In genomic region chr7:35025409-35026275, GRCm38 (mm10) we compare ENCODE assay signal across 8 mouse cellular contexts. TPM values are rescaled to one million over a fixed set of nuclear protein-coding genes. Genes with fewer than 3 reads are reported as not detected.
DNase-seq lines count a peak whose midpoint lies in the region; ATAC-seq and TF ChIP-seq lines count a peak whose summit lies in the region.

No protein-coding gene starts in this region.

- no peaks in the 10 kb centered on the region for H3K9me3 ChIP-seq in kidney, embryonic 15.5 days (replicated peaks)
- H3K9me3 ChIP-seq in limb, embryonic 12.5 days = no peaks in the 10 kb centered on the region
- no peaks in the 10 kb centered on the region for H3K9me3 ChIP-seq in midbrain, embryonic 14.5 days (ENCODE audit: control insufficient read depth, low read length)

- H3K4me3 ChIP-seq in kidney, embryonic 15.5 days (replicated peaks) = no peak overlapping the region
- no peak overlapping the region for H3K4me3 ChIP-seq in kidney, adult 2 months (ENCODE audit: insufficient read depth, low read depth, low read length)
- no peak overlapping the region for H3K4me3 ChIP-seq in limb, embryonic 12.5 days (replicated peaks)
- H3K4me3 ChIP-seq in midbrain, embryonic 14.5 days (replicated peaks; ENCODE audit: low read depth, low read length) = no peak overlapping the region

- H3K4me2 ChIP-seq in kidney, embryonic 15.5 days = no peak overlapping the region
- no peak overlapping the region for H3K4me2 ChIP-seq in limb, embryonic 12.5 days
- no peak overlapping the region for H3K4me2 ChIP-seq in midbrain, embryonic 14.5 days (ENCODE audit: low read length)

- H3K9ac ChIP-seq in kidney, embryonic 15.5 days = no peak overlapping the region
- no peak overlapping the region for H3K9ac ChIP-seq in limb, embryonic 12.5 days (replicated peaks)
- no peak overlapping the region for H3K9ac ChIP-seq in midbrain, embryonic 14.5 days (replicated peaks; ENCODE audit: low read length)

- peaks cover 29% of the 10 kb centered on the region; the same call in 1 of the 2 replicates for H3K36me3 ChIP-seq in kidney, embryonic 15.5 days
- H3K36me3 ChIP-seq in kidney, adult 2 months (ENCODE audit: control insufficient read depth, insufficient read depth, low read length) = no peaks in the 10 kb centered on the region; the same call in 1 of the 2 replicates
- H3K36me3 ChIP-seq in limb, embryonic 12.5 days = peaks cover 35% of the 10 kb centered on the region
- H3K36me3 ChIP-seq in midbrain, embryonic 14.5 days (ENCODE audit: control insufficient read depth, insufficient read depth, low read length) = no peaks in the 10 kb centered on the region

- H3K4me1 ChIP-seq in kidney, embryonic 15.5 days = no peaks in the 10 kb centered on the region
- H3K4me1 ChIP-seq in kidney, adult 2 months (ENCODE audit: control insufficient read depth, insufficient read depth, low read length) = no peaks in the 10 kb centered on the region
- H3K4me1 ChIP-seq in limb, embryonic 12.5 days (replicated peaks) = peaks cover 4% of the 10 kb centered on the region; the same call in 1 of the 2 replicates
- H3K4me1 ChIP-seq in midbrain, embryonic 14.5 days (ENCODE audit: control insufficient read depth, insufficient read depth, low read length) = no peaks in the 10 kb centered on the region

- 44% methylated on average over 5 of the region's 5 CpGs for WGBS in kidney, embryonic 15.5 days
- WGBS in kidney, adult 2 months = 42% methylated on average over 5 of the region's 5 CpGs
- 49% methylated on average over 5 of the region's 5 CpGs for WGBS in limb, embryonic 12.5 days
- 44% methylated on average over 5 of the region's 5 CpGs for WGBS in midbrain, embryonic 14.5 days

- TF ChIP-seq CTCF in kidney, adult 2 months (conservative IDR thresholded peaks at IDR 0.05; ENCODE audit: insufficient read depth, insufficient read length, low read depth, low read length) = peak; percentile 97

- H3K27ac ChIP-seq in kidney, embryonic 15.5 days = no peak overlapping the region
- H3K27ac ChIP-seq in kidney, adult 2 months (ENCODE audit: insufficient read depth, low read depth, low read length) = no peak overlapping the region
- H3K27ac ChIP-seq in limb, embryonic 12.5 days = no peak overlapping the region
- no peak overlapping the region for H3K27ac ChIP-seq in midbrain, embryonic 14.5 days (replicated peaks; ENCODE audit: low read depth, low read length)

- no peak; the same call in 1 of the 2 replicates for ATAC-seq in kidney, embryonic 15.5 days (replicated peaks; ENCODE audit: low FRiP score)
- peak; percentile 64 for ATAC-seq in granulocyte monocyte progenitor cell, adult 5-6 weeks (replicated peaks; ENCODE audit: poor library complexity, severe bottlenecking)
- ATAC-seq in limb, embryonic 12.5 days (ENCODE audit: insufficient number of reproducible peaks, insufficient read depth, low FRiP score, low TSS enrichment, low read depth) = peak; percentile 44; the same call in 1 of the 2 replicates
- ATAC-seq in midbrain, embryonic 14.5 days (ENCODE audit: low FRiP score, low TSS enrichment) = peak; percentile 68

- H3K27me3 ChIP-seq in kidney, embryonic 15.5 days = no peaks in the 10 kb centered on the region
- no peaks in the 10 kb centered on the region for H3K27me3 ChIP-seq in kidney, adult 2 months (replicated peaks; ENCODE audit: control insufficient read depth, insufficient read depth, low read length)
- H3K27me3 ChIP-seq in limb, embryonic 12.5 days = no peaks in the 10 kb centered on the region
- no peaks in the 10 kb centered on the region for H3K27me3 ChIP-seq in midbrain, embryonic 14.5 days (ENCODE audit: control insufficient read depth, insufficient read depth, low read length)

- peak; percentile 67 for DNase-seq in kidney, adult 11 months
- DNase-seq in embryo, embryonic 11 days = peak; percentile 74
- peak; percentile 82 for DNase-seq in kidney, adult 2 months
- DNase-seq in midbrain, embryonic 14.5 days = peak; percentile 84
- peak; percentile 49 to 78 for DNase-seq in spleen, adult 18-20 months

- TF ChIP-seq POLR2A in kidney, adult 2 months (IDR thresholded peaks at IDR 0.05; ENCODE audit: low read depth, low read length) = no peak

RNA-seq across cellular contexts. Expression of gene Cebpg, which starts 30.7 kb away (rescaled TPM):
- polyA plus RNA-seq in kidney, embryonic 15.5 days (2015; fragmentation: Nextera tagmentation; extraction: Ambion mirVana) = 37.4 and 41.5 TPM in 2 replicates
- 21.3 TPM in 2 replicates for total RNA-seq in granulocyte monocyte progenitor cell, adult 5-6 weeks (2014; fragmentation: Nextera tagmentation)
- 22.5 and 26.3 TPM in 2 replicates for total RNA-seq in granulocyte monocyte progenitor cell, adult 5-6 weeks (2017)
- 8.3 and 10.0 TPM in 2 replicates for polyA plus RNA-seq in kidney, adult 2 months (2012; rRNA removed)
- polyA plus RNA-seq in limb, embryonic 12.5 days (2016; fragmentation: Nextera tagmentation; extraction: Ambion mirVana) = 55.5 and 58.0 TPM in 2 replicates
- 29.6 and 32.0 TPM in 2 replicates for polyA plus RNA-seq in midbrain, embryonic 14.5 days (2014; fragmentation: Nextera tagmentation; extraction: Ambion mirVana)
